Mouse (Mus musculus) liver, embryonic 16.5 days (tissue): ENCODE measurements around the gene Kcnj12. TPM values are rescaled to one million over a fixed set of nuclear protein-coding genes. Genes with fewer than 3 reads are reported as not detected.

Source experiments
- ATAC-seq: fragments of 200-750 bp; cut with Nextera tagmentation; 2 replicates; pipeline ENCODE4 v1.8.0; 2017; ENCODE audit warnings: low read depth, mild to moderate bottlenecking, moderate number of reproducible peaks, moderate library complexity
- H3K27ac ChIP-seq: fragments of 300-500 bp; sonication (generic); 2 replicates; pipeline ENCODE4 v1.5.1; 2014; ENCODE audit warnings: mild to moderate bottlenecking, low read length
- H3K27me3 ChIP-seq: fragments of 300-500 bp; sonication (generic); 2 replicates; pipeline ENCODE4 v1.6.1; 2014; ENCODE audit warnings: low read depth, low read length, mixed read lengths; ENCODE audit not compliant: control insufficient read depth, insufficient read depth
- H3K36me3 ChIP-seq: fragments of 300-500 bp; sonication (generic); 2 replicates; pipeline ENCODE4 v1.6.1; 2014; ENCODE audit warnings: mild to moderate bottlenecking; ENCODE audit not compliant: control insufficient read depth, insufficient read depth
- H3K4me1 ChIP-seq: fragments of 300-500 bp; sonication (generic); 2 replicates; pipeline ENCODE4 v1.6.1; 2014; ENCODE audit warnings: low read depth, low read length, mixed read lengths; ENCODE audit not compliant: control insufficient read depth
- H3K4me2 ChIP-seq: fragments of 300-500 bp; sonication (generic); 2 replicates; pipeline ENCODE4 v1.6.1; 2014; ENCODE audit warnings: low read depth, low read length, mixed read lengths
- H3K4me3 ChIP-seq: fragments of 300-500 bp; sonication (generic); 2 replicates; pipeline ENCODE4 v1.5.1; 2014; ENCODE audit warnings: low read depth, mild to moderate bottlenecking, low read length
- H3K9ac ChIP-seq: fragments of 300-500 bp; sonication (generic); 2 replicates; pipeline ENCODE4 v1.6.1; 2014; ENCODE audit warnings: low read depth, low read length
- H3K9me3 ChIP-seq: fragments of 300-500 bp; sonication (generic); replicated peaks from 2 replicates; pipeline ENCODE4 v1.6.1; 2016; ENCODE audit warnings: low read length; ENCODE audit not compliant: control insufficient read depth
- WGBS: fragments of 180-500 bp; shearing (Covaris S2); extraction: QIAGEN DNeasy Blood & Tissue Kit; methylation state at CpG from one replicate; pipeline ENCODE4 v1.1.7; 2014; ENCODE audit not compliant: insufficient replicate concordance; 5-methylcytosine and 5-hydroxymethylcytosine counted together
- polyA plus RNA-seq: library from polyadenylated mRNA; unstranded; fragments of >200 nt; fragmentation: Nextera tagmentation; extraction: Ambion mirVana; gene quantifications from 2 replicates; pipeline ENCODE4 v1.2.1, GENCODE M21; 2015

The Kcnj12 gene
- polyA plus RNA-seq, 1 experiment from 2014 or later, result 0.04 TPM

- H3K9ac ChIP-seq, result peak overlapping the region; percentile 17
- H3K27me3 ChIP-seq, result no peaks in the 10 kb centered on the region
- peak; percentile 99 for ATAC-seq
- H3K27ac ChIP-seq, result peak overlapping the region; percentile 81
- H3K4me2 ChIP-seq, result peak overlapping the region; percentile 45
- H3K4me1 ChIP-seq, result peaks cover 40% of the 10 kb centered on the region
- no peaks in the 10 kb centered on the region for H3K9me3 ChIP-seq
- 44% methylated on average over 15 of the region's 15 CpGs for WGBS
- peak overlapping the region; percentile 5 for H3K4me3 ChIP-seq
- no peaks in the 10 kb centered on the region for H3K36me3 ChIP-seq
Observed at GRCm38 (mm10) chr11:61075361-61076326, 53.3 kb downstream of the Kcnj12 start.

DNA sequence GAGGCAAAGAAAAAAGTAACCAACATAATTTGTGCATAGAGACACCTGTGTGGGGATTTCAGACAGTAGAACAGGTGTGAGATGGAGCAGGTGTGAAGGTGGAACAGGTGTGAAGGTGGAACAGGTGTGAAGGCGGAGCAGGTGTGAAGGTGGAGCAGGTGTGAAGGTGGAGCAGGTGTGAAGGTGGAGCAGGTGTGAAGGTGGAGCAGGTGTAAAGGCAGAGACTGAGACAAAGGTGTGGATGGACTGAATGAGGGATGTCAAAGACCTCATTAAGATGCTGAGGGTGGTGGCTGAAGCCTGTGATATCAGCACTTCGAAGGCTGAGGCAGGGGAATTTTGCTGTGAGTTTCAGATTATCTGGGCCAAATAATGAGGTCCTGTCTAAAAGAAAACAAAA is 59.3 kb downstream of the Kcnj12 start:
- Histone ChIP-seq H3K9me3 (no peaks in the 10 kb centered on the region), H3K4me1 (peaks cover 9% of the 10 kb centered on the region), H3K4me2 (no peak overlapping the region), H3K27ac (no peak overlapping the region), H3K4me3 (no peak overlapping the region), H3K9ac (no peak overlapping the region), H3K36me3 (no peaks in the 10 kb centered on the region), H3K27me3 (peaks cover 8% of the 10 kb centered on the region)
- no peak for ATAC-seq
- 66% methylated on average over 2 of the region's 2 CpGs for WGBS

DNA sequence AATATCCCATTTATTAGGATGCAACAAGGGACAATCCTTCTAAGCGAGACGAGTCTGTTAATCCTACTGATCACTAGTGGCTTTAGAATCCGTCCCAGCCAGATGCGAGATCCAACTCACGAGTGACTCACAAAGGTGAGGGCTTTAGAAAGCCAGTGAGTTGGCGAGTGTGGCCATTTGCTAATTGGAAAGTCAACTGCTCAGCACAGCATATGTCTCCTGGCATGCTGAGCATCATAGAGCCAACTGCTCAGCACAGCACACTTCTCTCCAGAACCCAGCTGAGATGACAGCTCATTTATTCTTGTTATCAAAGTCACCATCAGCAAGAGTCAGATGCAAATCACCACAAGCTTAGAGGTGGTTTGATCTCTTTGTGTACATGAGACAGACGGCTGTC is 67.8 kb downstream of the Kcnj12 start:
- Histone ChIP-seq H3K27me3 (peaks cover 2% of the 10 kb centered on the region; the same call in 1 of the 2 replicates), H3K9ac (no peak overlapping the region), H3K4me2 (no peak overlapping the region), H3K27ac (no peak overlapping the region), H3K4me3 (no peak overlapping the region), H3K4me1 (no peaks in the 10 kb centered on the region), H3K9me3 (no peaks in the 10 kb centered on the region), H3K36me3 (no peaks in the 10 kb centered on the region)
- 68% methylated on average over 7 of the region's 7 CpGs for WGBS
- ATAC-seq, result no peak

DNA sequence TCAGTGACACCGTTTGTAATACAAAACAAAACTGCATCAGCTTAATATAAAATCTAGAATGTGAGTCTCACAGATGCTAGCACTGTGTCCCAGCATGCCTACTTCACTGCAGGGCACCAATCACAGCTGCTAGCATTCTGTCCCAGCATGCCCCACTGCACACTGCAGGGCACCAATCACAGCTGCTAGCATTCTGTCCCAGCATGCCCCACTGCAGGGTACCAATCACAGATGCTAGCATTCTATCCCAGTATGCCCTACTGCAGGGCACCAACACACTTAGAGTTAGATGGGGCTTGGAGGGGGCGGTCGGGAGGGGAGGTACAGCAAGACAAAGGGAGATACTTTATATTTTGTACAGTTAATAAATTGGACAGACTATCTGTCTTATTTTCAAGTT is 68.8 kb downstream of the Kcnj12 start:
- no peak overlapping the region for H3K9ac ChIP-seq
- 54% methylated on average over 3 of the region's 3 CpGs for WGBS
- H3K9me3 ChIP-seq, result no peaks in the 10 kb centered on the region
- no peak overlapping the region for H3K27ac ChIP-seq
- H3K4me2 ChIP-seq, result no peak overlapping the region
- no peaks in the 10 kb centered on the region for H3K4me1 ChIP-seq
- no peak overlapping the region for H3K4me3 ChIP-seq
- H3K27me3 ChIP-seq, result peaks cover 2% of the 10 kb centered on the region; the same call in 1 of the 2 replicates
- no peak for ATAC-seq
- H3K36me3 ChIP-seq, result no peaks in the 10 kb centered on the region

GRCm38 (mm10) chr11:61091642-61092262 is 69.4 kb downstream of the Kcnj12 start:
- WGBS, result 21% methylated on average over 7 of the region's 7 CpGs
- no peak overlapping the region for H3K27ac ChIP-seq
- ATAC-seq, result no peak

DNA sequence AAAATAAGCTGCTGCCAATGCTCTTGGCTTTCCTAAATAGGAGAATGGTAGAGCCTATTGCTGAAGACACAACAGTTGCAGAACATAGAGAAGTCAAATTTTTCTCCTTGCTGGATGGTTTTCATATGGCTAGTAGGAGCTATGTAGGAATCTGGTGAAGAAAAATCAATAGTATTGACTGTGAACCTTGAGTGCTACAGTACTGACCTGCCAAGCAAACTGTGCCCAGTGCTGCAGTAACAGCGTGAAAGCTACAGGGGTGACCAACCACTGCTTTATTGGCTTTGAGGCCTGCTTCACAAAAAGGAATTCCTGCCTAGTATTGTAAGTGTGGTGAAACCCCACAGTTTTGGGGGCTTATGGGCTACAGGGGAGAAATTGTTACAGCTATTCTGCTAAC is 75.7 kb downstream of the Kcnj12 start:
- H3K4me1 ChIP-seq, result no peaks in the 10 kb centered on the region
- peaks cover 2% of the 10 kb centered on the region; the same call in 1 of the 2 replicates for H3K27me3 ChIP-seq
- ATAC-seq, result no peak
- no peak overlapping the region for H3K4me2 ChIP-seq
- H3K9ac ChIP-seq, result no peak overlapping the region
- no peak overlapping the region for H3K4me3 ChIP-seq
- H3K27ac ChIP-seq, result no peak overlapping the region
- no peaks in the 10 kb centered on the region for H3K9me3 ChIP-seq
- 50% methylated on average over 1 of the region's 1 CpGs for WGBS
- no peaks in the 10 kb centered on the region for H3K36me3 ChIP-seq

More at GRCm38 (mm10) chr11:61091642-61092262, 69.4 kb downstream of the Kcnj12 start:
- H3K4me1 ChIP-seq, result no peaks in the 10 kb centered on the region
- H3K9me3 ChIP-seq, result no peaks in the 10 kb centered on the region
- no peaks in the 10 kb centered on the region for H3K36me3 ChIP-seq
- peaks cover 2% of the 10 kb centered on the region; the same call in 1 of the 2 replicates for H3K27me3 ChIP-seq
- H3K4me3 ChIP-seq, result no peak overlapping the region
- H3K4me2 ChIP-seq, result no peak overlapping the region
- H3K9ac ChIP-seq, result no peak overlapping the region

DNA sequence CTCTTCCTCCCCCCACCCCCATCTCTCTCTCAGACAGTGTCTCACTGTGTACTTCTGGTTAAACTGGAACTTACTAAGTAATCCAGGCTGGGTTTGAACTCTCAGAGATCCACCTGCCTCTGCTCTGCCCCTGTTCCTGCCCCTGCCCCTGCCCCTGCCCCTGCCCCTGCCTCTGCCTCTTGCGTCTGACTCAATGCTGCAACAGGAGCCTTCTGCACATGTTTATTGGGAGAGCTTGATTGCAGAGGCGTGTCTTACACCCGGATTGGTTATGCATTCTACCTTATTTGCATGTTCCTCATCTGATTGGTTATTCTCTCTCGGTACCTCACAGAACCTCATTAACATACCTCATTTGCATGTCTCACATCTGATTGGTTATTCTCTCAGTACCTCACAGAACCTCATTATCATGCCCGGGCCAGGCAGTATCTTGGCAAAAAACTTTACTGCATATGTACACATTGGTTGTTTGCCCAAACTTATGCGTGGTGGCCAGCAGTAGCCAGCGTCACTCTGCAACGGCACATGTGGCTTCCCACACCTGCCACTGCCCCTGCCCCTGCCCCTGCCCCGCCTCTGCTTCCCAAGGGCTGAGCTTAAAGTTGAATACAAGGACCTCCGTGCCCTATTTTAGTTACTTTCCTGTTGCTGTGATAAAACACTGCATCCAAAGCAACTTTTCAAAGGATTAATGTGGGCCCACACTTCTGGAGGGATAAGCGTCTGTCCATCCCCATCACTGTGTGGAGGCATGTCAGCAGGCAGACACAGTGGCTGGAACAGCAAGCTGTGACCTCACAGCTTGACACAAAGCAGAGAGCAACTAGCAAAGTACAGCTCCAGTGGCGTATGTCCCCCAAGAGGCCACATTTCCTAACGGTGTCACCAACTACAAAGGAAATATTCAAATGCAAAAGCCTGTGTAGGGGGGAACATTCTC is 80.3 kb downstream of the Kcnj12 start:
- H3K27me3 ChIP-seq, result no peaks in the 10 kb centered on the region
- 61% methylated on average over 12 of the region's 13 CpGs for WGBS
- H3K4me3 ChIP-seq, result no peak overlapping the region
- no peak overlapping the region for H3K27ac ChIP-seq
- H3K9me3 ChIP-seq, result no peaks in the 10 kb centered on the region
- H3K36me3 ChIP-seq, result no peaks in the 10 kb centered on the region
- no peaks in the 10 kb centered on the region; the same call in 1 of the 2 replicates for H3K4me1 ChIP-seq
- ATAC-seq, result no peak
- no peak overlapping the region for H3K4me2 ChIP-seq
- H3K9ac ChIP-seq, result no peak overlapping the region

- no peak overlapping the region for H3K27ac ChIP-seq
- H3K27me3 ChIP-seq, result no peaks in the 10 kb centered on the region
- no peak overlapping the region for H3K9ac ChIP-seq
- H3K4me1 ChIP-seq, result no peaks in the 10 kb centered on the region; the same call in 1 of the 2 replicates
- H3K4me3 ChIP-seq, result no peak overlapping the region
- no peaks in the 10 kb centered on the region for H3K36me3 ChIP-seq
- 16% methylated on average over 20 of the region's 20 CpGs for WGBS
- no peak overlapping the region for H3K4me2 ChIP-seq
- peak; percentile 76 for ATAC-seq
- H3K9me3 ChIP-seq, result no peaks in the 10 kb centered on the region
Observed at GRCm38 (mm10) chr11:61104241-61104901, 82.0 kb downstream of the Kcnj12 start.
